In genomic region chr19:7341512-7342397, GRCm38 (mm10) we compare ENCODE assay signal across 8 mouse cellular contexts. TPM values are rescaled to one million over a fixed set of nuclear protein-coding genes. Genes with fewer than 3 reads are reported as not detected.
DNase-seq lines count a peak whose midpoint lies in the region; ATAC-seq lines count a peak whose summit lies in the region.

Gene Mark2 (minus strand): TSS chr19:7341860.

- H3K4me2 ChIP-seq in kidney, embryonic 15.5 days: peak within 1 kb of the TSS; percentile 86

- no peaks in the 10 kb centered on the region for H3K36me3 ChIP-seq in heart, embryonic 10.5 days
- H3K36me3 ChIP-seq in kidney, embryonic 15.5 days: no peaks in the 10 kb centered on the region

- peak; percentile 99 for DNase-seq in B cell, adult 2 months
- peak; percentile 100 for DNase-seq in brain, adult 2 months (ENCODE audit: low read depth, low spot score)
- DNase-seq in heart, embryonic 10.5 days (ENCODE audit: low spot score): peak; percentile 99
- peak; percentile 100 for DNase-seq in liver
- peak; percentile 99 for DNase-seq in spleen, postnatal 4 days (ENCODE audit: low spot score in 2 of 2)

- H3K27me3 ChIP-seq in heart, embryonic 10.5 days (ENCODE audit: insufficient read depth, poor library complexity, severe bottlenecking): no peaks in the 10 kb centered on the region
- no peaks in the 10 kb centered on the region for H3K27me3 ChIP-seq in kidney, embryonic 15.5 days

- H3K4me1 ChIP-seq in heart, embryonic 10.5 days: peaks cover 44% of the 10 kb centered on the region
- peaks cover 39% of the 10 kb centered on the region for H3K4me1 ChIP-seq in kidney, embryonic 15.5 days

- H3K9ac ChIP-seq in kidney, embryonic 15.5 days: peak within 1 kb of the TSS; percentile 84

- ATAC-seq in erythroblast, adult 5-6 weeks (replicated peaks; ENCODE audit: low FRiP score, poor library complexity, severe bottlenecking): peak; percentile 82
- peak; percentile 95 for ATAC-seq in kidney, embryonic 15.5 days (replicated peaks; ENCODE audit: low FRiP score)
- ATAC-seq in monocyte, adult 5-6 weeks (replicated peaks; ENCODE audit: insufficient number of reproducible peaks, low FRiP score, low TSS enrichment, poor library complexity, severe bottlenecking): peak; percentile 90

- peak within 1 kb of the TSS; percentile 90 for H3K4me3 ChIP-seq in heart, embryonic 10.5 days
- H3K4me3 ChIP-seq in kidney, embryonic 15.5 days (replicated peaks): peak within 1 kb of the TSS; percentile 93

- peak within 1 kb of the TSS; percentile 94 for H3K27ac ChIP-seq in heart, embryonic 10.5 days
- H3K27ac ChIP-seq in kidney, embryonic 15.5 days: peak within 1 kb of the TSS; percentile 92

- no peaks in the 10 kb centered on the region for H3K9me3 ChIP-seq in heart, embryonic 10.5 days
- H3K9me3 ChIP-seq in kidney, embryonic 15.5 days (replicated peaks): no peaks in the 10 kb centered on the region

- WGBS in heart, embryonic 10.5 days: 2% methylated on average over 63 of the region's 63 CpGs
- 2% methylated on average over 60 of the region's 63 CpGs for WGBS in kidney, embryonic 15.5 days

RNA-seq across cellular contexts. Expression of gene Mark2, which starts in this region (rescaled TPM):
- total RNA-seq in erythroblast, adult 5-6 weeks (2015; ENCODE audit: low replicate concordance): 39.9 and 57.1 TPM in 2 replicates
- total RNA-seq in erythroblast, adult 5-6 weeks (2017; ENCODE audit: low replicate concordance): 19.4 and 48.1 TPM in 2 replicates
- 37.4 and 50.6 TPM in 2 replicates for polyA plus RNA-seq in heart, embryonic 10.5 days (2016; fragmentation: Nextera tagmentation; extraction: Ambion mirVana)
- 39.8 and 45.1 TPM in 2 replicates for polyA plus RNA-seq in kidney, embryonic 15.5 days (2015; fragmentation: Nextera tagmentation; extraction: Ambion mirVana)
- total RNA-seq in monocyte, adult 5-6 weeks (2017): 24.9 to 78.8 TPM (median 41.5 TPM) in 3 replicates

Comparison
In these comparisons a context has a peak if more than half of its experiments do, and no peak if none do; other contexts are left out.
1. Peak in every context shown above with its lines: DNase-seq, ATAC-seq, H3K4me3 ChIP-seq and H3K27ac ChIP-seq.